In the genomic region with DNA sequence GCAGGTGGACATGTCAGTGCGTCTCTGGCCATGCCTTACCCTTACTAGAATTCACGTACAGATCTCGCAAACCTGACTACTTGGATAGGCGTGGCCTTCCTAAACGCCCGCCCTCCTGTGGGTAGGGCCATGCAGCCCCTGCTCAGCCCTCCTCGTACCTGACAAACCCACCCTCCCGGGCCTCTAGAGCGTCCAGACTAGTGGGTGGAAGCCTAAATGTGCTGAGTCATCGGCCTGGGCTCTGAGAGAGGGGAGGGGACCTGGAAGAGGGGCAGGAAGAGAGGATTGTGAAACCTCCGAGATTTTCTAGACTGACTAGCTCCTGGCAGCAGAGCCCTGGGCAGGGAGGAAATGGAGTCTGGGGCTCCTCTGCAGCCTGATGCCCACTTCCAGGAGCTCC, we compare ENCODE assay signal across 8 mouse cellular contexts. TPM values are rescaled to one million over a fixed set of nuclear protein-coding genes. Genes with fewer than 3 reads are reported as not detected.
DNase-seq lines count a peak whose midpoint lies in the region; ATAC-seq and TF ChIP-seq lines count a peak whose summit lies in the region.

No protein-coding gene starts in this region.

- no peak overlapping the region for H3K9ac ChIP-seq in hindbrain, postnatal 0 days (replicated peaks; ENCODE audit: low read length)
- peak overlapping the region; percentile 61 for H3K9ac ChIP-seq in liver, embryonic 13.5 days

- H3K27ac ChIP-seq in gastrocnemius, adult 2 months: peak overlapping the region; percentile 79
- H3K27ac ChIP-seq in hindbrain, postnatal 0 days: no peak overlapping the region
- H3K27ac ChIP-seq in liver, embryonic 13.5 days: peak overlapping the region; percentile 64

- H3K36me3 ChIP-seq in hindbrain, postnatal 0 days (ENCODE audit: insufficient read depth, low read length): peaks cover 3% of the 10 kb centered on the region; the same call in 1 of the 2 replicates
- peaks cover 32% of the 10 kb centered on the region for H3K36me3 ChIP-seq in liver, embryonic 13.5 days

- peak; percentile 30; the same call in 1 of the 2 replicates for ATAC-seq in hindbrain, postnatal 0 days
- ATAC-seq in liver, embryonic 13.5 days (ENCODE audit: low read depth): peak; percentile 44

- intact Hi-C loops in gastrocnemius, adult 2 months (cut with DNase I): no loop called here

- peak overlapping the region; percentile 63 for H3K4me2 ChIP-seq in hindbrain, postnatal 0 days (ENCODE audit: low read depth, low read length)
- H3K4me2 ChIP-seq in liver, embryonic 13.5 days: peak overlapping the region; percentile 84

- peak; percentile 42 for DNase-seq in gastrocnemius, adult 18-20 months (ENCODE audit: low spot score)
- no peak for DNase-seq in gastrocnemius, postnatal 10 days
- peak; percentile 78 for DNase-seq in adrenal gland, postnatal 14 days
- peak; percentile 52 for DNase-seq in gastrocnemius, adult 2 months
- peak; percentile 39 for DNase-seq in hindbrain, postnatal 0 days (ENCODE audit: low spot score)
- peak; percentile 61 for DNase-seq in liver, embryonic 13.5 days
- DNase-seq in neural tube, embryonic 10.5 days (ENCODE audit: extremely low spot score, low spot score): peak; percentile 23
- DNase-seq in B cell, adult 2 months: no peak

- no peaks in the 10 kb centered on the region for H3K9me3 ChIP-seq in hindbrain, postnatal 0 days (ENCODE audit: low read length)
- no peaks in the 10 kb centered on the region for H3K9me3 ChIP-seq in liver, embryonic 13.5 days (replicated peaks)

- TF ChIP-seq CTCF in gastrocnemius, adult 2 months (IDR thresholded peaks at IDR 0.05): no peak
- TF ChIP-seq CTCF in hindbrain, postnatal 0 days (IDR thresholded peaks at IDR 0.05; ENCODE audit: low read depth): no peak

- no peaks in the 10 kb centered on the region for H3K4me1 ChIP-seq in hindbrain, postnatal 0 days (ENCODE audit: insufficient read depth, low read length)
- H3K4me1 ChIP-seq in liver, embryonic 13.5 days (replicated peaks): peaks cover 53% of the 10 kb centered on the region

- 23% methylated on average over 11 of the region's 11 CpGs for WGBS in hindbrain, postnatal 0 days
- 8% methylated on average over 11 of the region's 11 CpGs for WGBS in liver, embryonic 13.5 days (ENCODE audit: insufficient replicate concordance)

- H3K27me3 ChIP-seq in hindbrain, postnatal 0 days (ENCODE audit: insufficient read depth, low read length): no peaks in the 10 kb centered on the region
- H3K27me3 ChIP-seq in liver, embryonic 13.5 days: no peaks in the 10 kb centered on the region

- peak overlapping the region; percentile 88 for H3K4me3 ChIP-seq in gastrocnemius, adult 2 months
- peak overlapping the region; percentile 59 for H3K4me3 ChIP-seq in hindbrain, postnatal 0 days (ENCODE audit: low read length)
- H3K4me3 ChIP-seq in liver, embryonic 13.5 days (replicated peaks): peak overlapping the region; percentile 73

RNA-seq across cellular contexts. Expression of a gene that starts 3.4 kb away (rescaled TPM):
- total RNA-seq in gastrocnemius, adult 18-20 months (2021): 1 to 10 TPM; 7.9 to 9.2 TPM
- total RNA-seq in gastrocnemius, postnatal 10 days (2021): 10 to 100 TPM; 10.5 to 16.7 TPM
- 41.0 and 45.4 TPM in 2 replicates for total RNA-seq in adrenal gland, postnatal 14 days (2021)
- total RNA-seq in gastrocnemius, adult 2 months (2021): 10 to 100 TPM; 10.9 to 11.1 TPM
- 27.8 and 36.1 TPM in 2 replicates for total RNA-seq in hindbrain, postnatal 0 days (2014; rRNA removed)
- 21.4 and 21.5 TPM in 2 replicates for polyA plus RNA-seq in hindbrain, postnatal 0 days (2015; fragmentation: Nextera tagmentation; extraction: Ambion mirVana)
- polyA plus RNA-seq in liver, embryonic 13.5 days (2015; fragmentation: Nextera tagmentation; extraction: Ambion mirVana): 8.9 and 10.1 TPM in 2 replicates

RNA-seq across cellular contexts. Expression of a gene that starts 15.1 kb away (rescaled TPM):
- total RNA-seq in gastrocnemius, adult 18-20 months (2021): under 1 TPM; 0.34 to 0.50 TPM
- 1 to 10 TPM; 1.0 to 1.5 TPM for total RNA-seq in gastrocnemius, postnatal 10 days (2021)
- 4.2 TPM in 2 replicates for total RNA-seq in adrenal gland, postnatal 14 days (2021)
- under 1 TPM; 0.28 to 0.75 TPM for total RNA-seq in gastrocnemius, adult 2 months (2021)
- total RNA-seq in hindbrain, postnatal 0 days (2014; rRNA removed): 183 and 387 TPM in 2 replicates
- polyA plus RNA-seq in hindbrain, postnatal 0 days (2015; fragmentation: Nextera tagmentation; extraction: Ambion mirVana): 47.6 and 53.3 TPM in 2 replicates
- 1.7 TPM in 2 replicates for polyA plus RNA-seq in liver, embryonic 13.5 days (2015; fragmentation: Nextera tagmentation; extraction: Ambion mirVana)

RNA-seq across cellular contexts. Expression of a gene that starts 23.8 kb away (rescaled TPM):
- 10 to 100 TPM; 16.7 to 19.5 TPM for total RNA-seq in gastrocnemius, adult 18-20 months (2021)
- total RNA-seq in gastrocnemius, postnatal 10 days (2021): 10 to 100 TPM; 15.3 to 22.7 TPM
- total RNA-seq in adrenal gland, postnatal 14 days (2021): 49.0 and 56.4 TPM in 2 replicates
- 10 to 100 TPM; 16.7 to 22.8 TPM for total RNA-seq in gastrocnemius, adult 2 months (2021)
- total RNA-seq in hindbrain, postnatal 0 days (2014; rRNA removed): 23.4 and 28.3 TPM in 2 replicates
- 61.1 and 62.8 TPM in 2 replicates for polyA plus RNA-seq in hindbrain, postnatal 0 days (2015; fragmentation: Nextera tagmentation; extraction: Ambion mirVana)
- 30.6 and 32.3 TPM in 2 replicates for polyA plus RNA-seq in liver, embryonic 13.5 days (2015; fragmentation: Nextera tagmentation; extraction: Ambion mirVana)

RNA-seq across cellular contexts. Expression of a gene that starts 37.5 kb away (rescaled TPM):
- 1 to 10 TPM; 5.0 to 5.6 TPM for total RNA-seq in gastrocnemius, adult 18-20 months (2021)
- total RNA-seq in gastrocnemius, postnatal 10 days (2021): 10 to 100 TPM in 1 of 2 experiments, 1 to 10 TPM in 1; 8.5 to 12.5 TPM
- total RNA-seq in adrenal gland, postnatal 14 days (2021): 11.1 and 11.8 TPM in 2 replicates
- total RNA-seq in gastrocnemius, adult 2 months (2021): 1 to 10 TPM; 3.3 to 6.7 TPM
- 134 and 137 TPM in 2 replicates for total RNA-seq in hindbrain, postnatal 0 days (2014; rRNA removed)
- polyA plus RNA-seq in hindbrain, postnatal 0 days (2015; fragmentation: Nextera tagmentation; extraction: Ambion mirVana): 129 and 134 TPM in 2 replicates
- polyA plus RNA-seq in liver, embryonic 13.5 days (2015; fragmentation: Nextera tagmentation; extraction: Ambion mirVana): 8.3 and 9.1 TPM in 2 replicates

RNA-seq across cellular contexts. Expression of a gene that starts 43.7 kb away (rescaled TPM):
- total RNA-seq in gastrocnemius, adult 18-20 months (2021): under 1 TPM in 1 of 2 experiments, not detected in 1; 0.45 TPM
- total RNA-seq in gastrocnemius, postnatal 10 days (2021): not detected
- total RNA-seq in adrenal gland, postnatal 14 days (2021): 0.52 TPM in 1 of 2 replicates, not detected in the other
- not detected for total RNA-seq in gastrocnemius, adult 2 months (2021)
- not detected in 2 replicates for total RNA-seq in hindbrain, postnatal 0 days (2014; rRNA removed)
- polyA plus RNA-seq in hindbrain, postnatal 0 days (2015; fragmentation: Nextera tagmentation; extraction: Ambion mirVana): 0.66 and 1.2 TPM in 2 replicates
- polyA plus RNA-seq in liver, embryonic 13.5 days (2015; fragmentation: Nextera tagmentation; extraction: Ambion mirVana): 0.25 TPM in 1 of 2 replicates, not detected in the other

Comparison
In these comparisons a context has a peak if more than half of its experiments do, and no peak if none do; other contexts are left out.
1. DNase-seq: peak in gastrocnemius, adult 18-20 months (single experiment), adrenal gland, postnatal 14 days (single experiment), gastrocnemius, adult 2 months (single experiment), hindbrain, postnatal 0 days (single experiment), liver, embryonic 13.5 days (single experiment) and neural tube, embryonic 10.5 days (single experiment); none in gastrocnemius, postnatal 10 days (single experiment) and B cell, adult 2 months (0 of 2).
2. RNA of a gene that starts 15.1 kb away (total RNA-seq): 183 to 387 TPM in hindbrain, postnatal 0 days; 4.2 TPM in adrenal gland, postnatal 14 days, 1.0 to 1.5 TPM in gastrocnemius, postnatal 10 days, 0.28 to 0.75 TPM in gastrocnemius, adult 2 months and 0.34 to 0.50 TPM in gastrocnemius, adult 18-20 months; every median in the first group is over 10 times any median in the second.
3. Peak in every context shown above with its lines, with median percentiles within 50 percentile points of each other: H3K4me3 ChIP-seq.